Mouse (Mus musculus) midbrain, embryonic 14.5 days (tissue): ENCODE data around the gene Tbxas1. TPM values are rescaled to one million over a fixed set of nuclear protein-coding genes. Genes with fewer than 3 reads are reported as not detected.

ENCODE experiments used
- ATAC-seq: fragments of 200-750 bp; cut with Nextera tagmentation; 2 replicates; pipeline ENCODE4 v1.8.0; 2017; ENCODE audit warnings: moderate number of reproducible peaks, moderate library complexity; ENCODE audit not compliant: low FRiP score, low TSS enrichment
- DNase-seq: peaks from one replicate; pipeline ENCODE4 v3.0.0-alpha.2; 2015
- H3K27ac ChIP-seq: fragments of 300-500 bp; sonication (generic); replicated peaks from 2 replicates; pipeline ENCODE4 v1.5.1; 2014; ENCODE audit warnings: mild to moderate bottlenecking, low read depth, low read length, moderate library complexity
- H3K27me3 ChIP-seq: fragments of 300-500 bp; sonication (generic); 2 replicates; pipeline ENCODE4 v1.6.1; 2014; ENCODE audit warnings: low read length, control low read depth, mixed read lengths; ENCODE audit not compliant: control insufficient read depth, insufficient read depth
- H3K36me3 ChIP-seq: fragments of 300-500 bp; sonication (generic); 2 replicates; pipeline ENCODE4 v1.6.1; 2014; ENCODE audit warnings: low read length, control low read depth; ENCODE audit not compliant: control insufficient read depth, insufficient read depth
- H3K4me1 ChIP-seq: fragments of 300-500 bp; sonication (generic); 2 replicates; pipeline ENCODE4 v1.6.1; 2014; ENCODE audit warnings: mild to moderate bottlenecking, antibody characterized with exemption, low read length, control low read depth; ENCODE audit not compliant: control insufficient read depth, insufficient read depth
- H3K4me2 ChIP-seq: fragments of 300-500 bp; sonication (generic); 2 replicates; pipeline ENCODE4 v1.6.1; 2014; ENCODE audit warnings: mild to moderate bottlenecking, low read length, moderate library complexity
- H3K4me3 ChIP-seq: fragments of 300-500 bp; sonication (generic); replicated peaks from 2 replicates; pipeline ENCODE4 v1.5.1; 2014; ENCODE audit warnings: low read depth, low read length
- H3K9ac ChIP-seq: fragments of 300-500 bp; sonication (generic); replicated peaks from 2 replicates; pipeline ENCODE4 v1.6.1; 2014; ENCODE audit warnings: mild to moderate bottlenecking, low read length, moderate library complexity
- H3K9me3 ChIP-seq: fragments of 300-500 bp; sonication (generic); 2 replicates; pipeline ENCODE4 v1.6.1; 2016; ENCODE audit warnings: low read length, control low read depth, mixed read lengths; ENCODE audit not compliant: control insufficient read depth
- WGBS: fragments of 180-500 bp; shearing (Covaris S2); extraction: QIAGEN DNeasy Blood & Tissue Kit; methylation state at CpG from one replicate; pipeline ENCODE4 v1.1.7; 2014; 5-methylcytosine and 5-hydroxymethylcytosine counted together
- polyA plus RNA-seq: library from polyadenylated mRNA; unstranded; fragments of >200 nt; fragmentation: Nextera tagmentation; extraction: Ambion mirVana; gene quantifications from 2 replicates; pipeline ENCODE4 v1.2.1, GENCODE M21; 2014

The Tbxas1 gene
- polyA plus RNA-seq, 1 experiment from 2014 or later: 1.6 TPM

- no peaks in the 10 kb centered on the region for H3K27me3 ChIP-seq
- ATAC-seq (no peak), DNase-seq (no peak)
- no peak overlapping the region for H3K4me2 ChIP-seq
- no peak overlapping the region for H3K4me3 ChIP-seq
- no peak overlapping the region for H3K9ac ChIP-seq
- no peaks in the 10 kb centered on the region for H3K36me3 ChIP-seq
- H3K9me3 ChIP-seq: no peaks in the 10 kb centered on the region
- WGBS: 92% methylated on average over 8 of the region's 8 CpGs
- H3K27ac ChIP-seq: no peak overlapping the region
- H3K4me1 ChIP-seq: no peaks in the 10 kb centered on the region
These were observed 69.2 kb downstream of the Tbxas1 start for GRCm38 (mm10) chr6:38944392-38944791.

GRCm38 (mm10) chr6:38944826-38945225 lies 69.6 kb downstream of the Tbxas1 start:
- Histone ChIP-seq H3K27me3 (no peaks in the 10 kb centered on the region), H3K4me2 (no peak overlapping the region), H3K36me3 (no peaks in the 10 kb centered on the region), H3K4me1 (no peaks in the 10 kb centered on the region), H3K9ac (no peak overlapping the region), H3K27ac (no peak overlapping the region), H3K9me3 (no peaks in the 10 kb centered on the region), H3K4me3 (no peak overlapping the region)
- 87% methylated on average over 7 of the region's 7 CpGs for WGBS
- DNase-seq (no peak), ATAC-seq (no peak)

- Histone ChIP-seq H3K36me3 (no peaks in the 10 kb centered on the region), H3K4me1 (no peaks in the 10 kb centered on the region), H3K9me3 (no peaks in the 10 kb centered on the region), H3K4me3 (no peak overlapping the region), H3K4me2 (no peak overlapping the region), H3K27ac (no peak overlapping the region), H3K27me3 (no peaks in the 10 kb centered on the region), H3K9ac (no peak overlapping the region)
- no peak for ATAC-seq
- no peak for DNase-seq
- 75% methylated on average over 3 of the region's 3 CpGs for WGBS
These were observed 70.5 kb downstream of the Tbxas1 start for GRCm38 (mm10) chr6:38945681-38946080.

GRCm38 (mm10) chr6:38947282-38947681 lies 72.1 kb downstream of the Tbxas1 start:
- ATAC-seq (no peak), DNase-seq (no peak)
- Histone ChIP-seq H3K4me1 (no peaks in the 10 kb centered on the region), H3K27me3 (no peaks in the 10 kb centered on the region), H3K36me3 (no peaks in the 10 kb centered on the region), H3K9me3 (no peaks in the 10 kb centered on the region), H3K9ac (no peak overlapping the region), H3K27ac (no peak overlapping the region), H3K4me3 (no peak overlapping the region), H3K4me2 (no peak overlapping the region)
- 91% methylated on average over 4 of the region's 4 CpGs for WGBS

- Histone ChIP-seq H3K4me2 (no peak overlapping the region), H3K9ac (no peak overlapping the region), H3K27me3 (no peaks in the 10 kb centered on the region), H3K4me1 (no peaks in the 10 kb centered on the region), H3K36me3 (no peaks in the 10 kb centered on the region), H3K4me3 (no peak overlapping the region), H3K9me3 (no peaks in the 10 kb centered on the region), H3K27ac (no peak overlapping the region)
- DNase-seq: no peak
- WGBS: 71% methylated on average over 5 of the region's 5 CpGs
- no peak for ATAC-seq
These were observed 74.5 kb downstream of the Tbxas1 start for GRCm38 (mm10) chr6:38949683-38950161.

- H3K27me3 ChIP-seq: no peaks in the 10 kb centered on the region
- H3K27ac ChIP-seq: no peak overlapping the region
- H3K36me3 ChIP-seq: no peaks in the 10 kb centered on the region
- WGBS: 86% methylated on average over 4 of the region's 4 CpGs
- no peak overlapping the region for H3K4me2 ChIP-seq
- no peaks in the 10 kb centered on the region for H3K9me3 ChIP-seq
- DNase-seq (no peak), ATAC-seq (no peak)
- no peak overlapping the region for H3K4me3 ChIP-seq
- no peak overlapping the region for H3K9ac ChIP-seq
- no peaks in the 10 kb centered on the region for H3K4me1 ChIP-seq
These were observed 75.1 kb downstream of the Tbxas1 start for GRCm38 (mm10) chr6:38950341-38950740.

GRCm38 (mm10) chr6:38950838-38951237 lies 75.6 kb downstream of the Tbxas1 start:
- no peak for ATAC-seq
- H3K27me3 ChIP-seq: no peaks in the 10 kb centered on the region
- 74% methylated on average over 3 of the region's 3 CpGs for WGBS

GRCm38 (mm10) chr6:38956641-38957040 lies 81.4 kb downstream of the Tbxas1 start:
- WGBS: 84% methylated on average over 2 of the region's 2 CpGs
- Histone ChIP-seq H3K27me3 (no peaks in the 10 kb centered on the region), H3K9me3 (no peaks in the 10 kb centered on the region), H3K4me1 (no peaks in the 10 kb centered on the region), H3K27ac (no peak overlapping the region), H3K4me3 (no peak overlapping the region), H3K9ac (no peak overlapping the region), H3K36me3 (no peaks in the 10 kb centered on the region), H3K4me2 (no peak overlapping the region)
- no peak for ATAC-seq
- no peak for DNase-seq

More at GRCm38 (mm10) chr6:38950838-38951237, 75.6 kb downstream of the Tbxas1 start:
- H3K4me2 ChIP-seq: no peak overlapping the region
- H3K36me3 ChIP-seq: no peaks in the 10 kb centered on the region
- no peak overlapping the region for H3K4me3 ChIP-seq
- no peaks in the 10 kb centered on the region for H3K4me1 ChIP-seq
- H3K27ac ChIP-seq: no peak overlapping the region
- DNase-seq: no peak
- no peak overlapping the region for H3K9ac ChIP-seq
- no peaks in the 10 kb centered on the region for H3K9me3 ChIP-seq

- Histone ChIP-seq H3K27me3 (no peaks in the 10 kb centered on the region), H3K27ac (no peak overlapping the region), H3K9me3 (no peaks in the 10 kb centered on the region), H3K9ac (no peak overlapping the region), H3K36me3 (no peaks in the 10 kb centered on the region), H3K4me3 (no peak overlapping the region), H3K4me1 (no peaks in the 10 kb centered on the region), H3K4me2 (no peak overlapping the region)
- ATAC-seq: no peak
- WGBS: 84% methylated on average over 5 of the region's 5 CpGs
- no peak for DNase-seq
These were observed 82.0 kb downstream of the Tbxas1 start for GRCm38 (mm10) chr6:38957246-38957645.
